Mouse (Mus musculus) ES-E14 (cell line): Measurements from ENCODE around the gene Cfap99.

Experiments
- CHD2 ChIP-seq: IDR thresholded peaks from 2 replicates; pipeline ENCODE4 v1.6.1; 2014; ENCODE audit warnings: mild to moderate bottlenecking, low read depth, low read length, inconsistent platforms
- HCFC1 ChIP-seq: IDR thresholded peaks from 2 replicates; pipeline ENCODE4 v1.6.1; 2012; ENCODE audit warnings: low read length, inconsistent platforms, borderline replicate concordance; ENCODE audit not compliant: insufficient read depth

DNA sequence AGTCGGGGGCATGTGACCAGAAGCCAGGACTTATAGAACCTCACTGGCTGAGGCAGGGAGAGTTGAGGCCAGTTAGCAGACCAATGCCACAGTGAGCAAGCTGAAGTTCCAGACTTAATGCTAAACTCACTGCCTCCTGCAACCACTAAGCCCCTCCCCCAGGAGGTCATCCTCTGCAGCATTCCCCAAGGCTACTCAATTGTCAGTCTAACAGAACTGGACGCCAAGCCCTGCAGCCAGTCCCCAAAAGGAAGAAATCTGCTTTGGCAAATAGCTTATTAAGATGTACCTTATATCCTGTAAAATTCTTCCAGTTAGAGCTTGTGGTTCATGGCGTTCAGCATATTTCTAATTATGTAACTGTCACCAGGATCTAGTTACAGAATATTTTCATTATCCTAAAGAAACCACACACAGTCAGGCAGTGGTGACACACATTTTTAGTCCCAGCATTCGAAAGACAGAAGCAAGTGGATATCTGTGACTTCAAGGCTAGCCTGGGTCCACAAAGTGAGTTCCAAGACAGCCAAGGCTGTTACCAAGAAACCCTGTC lies 35.4 kb upstream of the Cfap99 start:
- TF ChIP-seq CHD2 (no peak), HCFC1 (no peak)
